Comparison of ENCODE assay signal across 9 mouse cellular contexts in the genomic region with DNA sequence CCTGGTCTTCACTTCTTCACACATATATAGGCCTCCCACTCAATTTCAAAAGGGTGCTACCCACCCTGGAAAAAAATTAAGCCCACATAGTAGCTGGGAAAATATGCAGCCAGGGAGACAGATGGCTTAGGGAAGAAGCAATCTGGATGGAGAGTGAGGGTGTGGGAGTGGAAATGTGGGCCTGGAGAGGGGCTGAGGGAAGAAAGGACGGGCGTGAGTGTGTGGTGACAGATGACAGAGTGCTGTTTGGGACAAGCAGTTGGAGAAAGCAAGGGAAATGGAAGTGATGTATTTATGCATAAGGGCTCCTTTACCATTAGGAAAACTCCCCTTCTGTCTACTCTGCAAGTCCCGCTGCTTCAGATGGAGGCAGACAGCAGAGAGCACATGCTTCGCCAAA.
DNase-seq lines count a peak whose midpoint lies in the region; ATAC-seq and TF ChIP-seq lines count a peak whose summit lies in the region.
"Had no signal": no experiment of that assay in that cellular context is flagged by ENCODE, and none has a peak within 500 bp of the region (broad histone marks: within the 10 kb centered on the region; RNA-seq: fewer than 3 reads in every experiment).

No protein-coding gene starts in this region.

- TF ChIP-seq CTCF in midbrain, postnatal 0 days (IDR thresholded peaks at IDR 0.05) = no peak

- H3K27me3 ChIP-seq in heart, embryonic 15.5 days = no peaks in the 10 kb centered on the region
- no peaks in the 10 kb centered on the region for H3K27me3 ChIP-seq in forebrain, embryonic 13.5 days
- H3K27me3 ChIP-seq in midbrain, postnatal 0 days (ENCODE audit: insufficient read depth, low read length) = no peaks in the 10 kb centered on the region
- H3K27me3 ChIP-seq: megakaryocyte, embryonic 14.5 days had no signal

- no peak overlapping the region for H3K9ac ChIP-seq in heart, embryonic 15.5 days
- H3K9ac ChIP-seq in forebrain, embryonic 13.5 days = 0 out of 2 replicates have a peak overlapping the region, but pooled peaks have one; percentile 8
- no peak overlapping the region; the same call in 1 of the 2 replicates for H3K9ac ChIP-seq in midbrain, postnatal 0 days (replicated peaks; ENCODE audit: low read length, poor library complexity, severe bottlenecking)

- H3K9me3 ChIP-seq in heart, embryonic 15.5 days (replicated peaks) = no peaks in the 10 kb centered on the region
- no peaks in the 10 kb centered on the region for H3K9me3 ChIP-seq in forebrain, embryonic 13.5 days (replicated peaks)
- no peaks in the 10 kb centered on the region for H3K9me3 ChIP-seq in midbrain, postnatal 0 days (ENCODE audit: low read length)
- H3K9me3 ChIP-seq: megakaryocyte, embryonic 14.5 days had no signal

- 22% methylated on average over 4 of the region's 4 CpGs for WGBS in heart, embryonic 15.5 days
- 9% methylated on average over 4 of the region's 4 CpGs for WGBS in forebrain, embryonic 13.5 days
- WGBS in midbrain, postnatal 0 days = 40% methylated on average over 4 of the region's 4 CpGs

- H3K36me3 ChIP-seq in heart, embryonic 15.5 days = no peaks in the 10 kb centered on the region
- no peaks in the 10 kb centered on the region for H3K36me3 ChIP-seq in forebrain, embryonic 13.5 days (ENCODE audit: poor library complexity, severe bottlenecking)
- no peaks in the 10 kb centered on the region for H3K36me3 ChIP-seq in midbrain, postnatal 0 days (ENCODE audit: insufficient read depth, low read length)

- no peak for ATAC-seq in heart, embryonic 15.5 days (replicated peaks; ENCODE audit: insufficient number of reproducible peaks, insufficient read depth, low FRiP score, low read depth)
- peak; percentile 93 for ATAC-seq in forebrain, embryonic 13.5 days
- no peak for ATAC-seq in midbrain, postnatal 0 days (ENCODE audit: low FRiP score)

- no peak overlapping the region for H3K4me3 ChIP-seq in heart, embryonic 15.5 days
- no peak overlapping the region for H3K4me3 ChIP-seq in forebrain, embryonic 13.5 days
- H3K4me3 ChIP-seq in midbrain, postnatal 0 days (ENCODE audit: low read depth, low read length) = no peak overlapping the region

- peaks cover 45% of the 10 kb centered on the region for H3K4me1 ChIP-seq in heart, embryonic 15.5 days (replicated peaks)
- peaks cover 76% of the 10 kb centered on the region for H3K4me1 ChIP-seq in forebrain, embryonic 13.5 days
- peaks cover 20% of the 10 kb centered on the region for H3K4me1 ChIP-seq in midbrain, postnatal 0 days (ENCODE audit: insufficient read depth, low read length)

- DNase-seq in heart, adult 9 months (ENCODE audit: low spot score in 2 of 2) = no peak
- DNase-seq in layer of hippocampus, postnatal 10 days (ENCODE audit: low spot score in 2 of 2) = peak; percentile 54 to 64
- peak; percentile 47 for DNase-seq in midbrain, postnatal 0 days (ENCODE audit: low spot score)
- no peak for DNase-seq in adrenal gland, postnatal 36 days
- DNase-seq in urinary bladder, adult 18-20 months (ENCODE audit: low spot score in 2 of 2) = no peak
- DNase-seq in ovary, postnatal 10 days (ENCODE audit: low spot score) = no peak

- 0 out of 2 replicates have a peak overlapping the region, but pooled peaks have one; percentile 13 for H3K4me2 ChIP-seq in heart, embryonic 15.5 days
- peak overlapping the region; percentile 33 for H3K4me2 ChIP-seq in forebrain, embryonic 13.5 days
- H3K4me2 ChIP-seq in midbrain, postnatal 0 days (ENCODE audit: low read depth, low read length, poor library complexity, severe bottlenecking) = no peak overlapping the region

- peak overlapping the region; percentile 18; the same call in 1 of the 2 replicates for H3K27ac ChIP-seq in heart, embryonic 15.5 days
- H3K27ac ChIP-seq in forebrain, embryonic 13.5 days = peak overlapping the region; percentile 92
- H3K27ac ChIP-seq in midbrain, postnatal 0 days (ENCODE audit: low read depth, low read length) = 0 out of 2 replicates have a peak overlapping the region, but pooled peaks have one; percentile 2

Comparison
In these comparisons a context has a peak if more than half of its experiments do, and no peak if none do; other contexts are left out.
1. H3K27ac ChIP-seq: peak in every context shown above with its lines; median percentile 92 in forebrain, embryonic 13.5 days; 18 in heart, embryonic 15.5 days; 2 in midbrain, postnatal 0 days.
2. DNase-seq: peak in layer of hippocampus, postnatal 10 days (2 of 2) and midbrain, postnatal 0 days (single experiment); none in heart, adult 9 months (0 of 2), adrenal gland, postnatal 36 days (0 of 2), urinary bladder, adult 18-20 months (0 of 2) and ovary, postnatal 10 days (single experiment).